Mouse (Mus musculus) liver, postnatal 0 days (tissue): ENCODE results near the gene Ttc28. TPM values are rescaled to one million over a fixed set of nuclear protein-coding genes. Genes with fewer than 3 reads are reported as not detected.

Source experiments
- ATAC-seq: fragments of 200-750 bp; cut with Nextera tagmentation; 2 replicates; pipeline ENCODE4 v1.8.0; 2017; ENCODE audit warnings: mild to moderate bottlenecking, moderate library complexity
- DNase-seq: peaks from one replicate; pipeline ENCODE4 v3.0.0-alpha.2; 2016
- H3K27ac ChIP-seq: fragments of 300-500 bp; sonication (generic); 2 replicates; pipeline ENCODE4 v1.5.1; 2014; ENCODE audit warnings: antibody characterized with exemption, moderate library complexity, mild to moderate bottlenecking, low read depth
- H3K27me3 ChIP-seq: fragments of 300-500 bp; sonication (generic); 2 replicates; pipeline ENCODE4 v1.6.1; 2014; ENCODE audit warnings: low read length, control low read depth, mixed read lengths; ENCODE audit not compliant: insufficient read depth
- H3K36me3 ChIP-seq: fragments of 300-500 bp; sonication (generic); replicated peaks from 2 replicates; pipeline ENCODE4 v1.6.1; 2014; ENCODE audit warnings: mild to moderate bottlenecking, control low read depth, low read length, moderate library complexity, mixed read lengths; ENCODE audit not compliant: insufficient read depth
- H3K4me1 ChIP-seq: fragments of 300-500 bp; sonication (generic); 2 replicates; pipeline ENCODE4 v1.6.1; 2014; ENCODE audit warnings: antibody characterized with exemption, mild to moderate bottlenecking, control low read depth; ENCODE audit not compliant: insufficient read depth
- H3K4me2 ChIP-seq: fragments of 300-500 bp; sonication (generic); 2 replicates; pipeline ENCODE4 v1.6.1; 2014; ENCODE audit warnings: low read depth, mild to moderate bottlenecking, low read length, moderate library complexity, mixed read lengths
- H3K4me3 ChIP-seq: fragments of 300-500 bp; sonication (generic); 2 replicates; pipeline ENCODE4 v1.5.1; 2014; ENCODE audit warnings: low read depth, low read length
- H3K9ac ChIP-seq: fragments of 300-500 bp; sonication (generic); replicated peaks from 2 replicates; pipeline ENCODE4 v1.6.1; 2014; ENCODE audit warnings: mild to moderate bottlenecking, moderate library complexity
- H3K9me3 ChIP-seq: fragments of 300-500 bp; sonication (generic); 2 replicates; pipeline ENCODE4 v1.6.1; 2016; ENCODE audit warnings: mild to moderate bottlenecking, control low read depth, low read length, mixed read lengths
- CTCF ChIP-seq: sonication (generic); IDR thresholded peaks from 2 replicates; pipeline ENCODE4 v1.5.1; 2016; ENCODE audit warnings: antibody characterized with exemption, low read depth
- EP300 ChIP-seq: IDR thresholded peaks from 2 replicates; pipeline ENCODE4 v1.6.1; 2016; ENCODE audit warnings: antibody characterized with exemption, low read depth, mild to moderate bottlenecking
- WGBS: fragments of 180-500 bp; shearing (Covaris S2); extraction: QIAGEN DNeasy Blood & Tissue Kit; methylation state at CpG from one replicate; pipeline ENCODE4 v1.1.7; 2014; ENCODE audit not compliant: insufficient replicate concordance; 5-methylcytosine and 5-hydroxymethylcytosine counted together
- polyA plus RNA-seq: library from polyadenylated mRNA; unstranded; fragments of >200 nt; fragmentation: Nextera tagmentation; extraction: Ambion mirVana; gene quantifications from 2 replicates; pipeline ENCODE4 v1.2.1, GENCODE M21; 2015

The Ttc28 gene
- polyA plus RNA-seq, 1 experiment from 2014 or later, result 0.73 TPM

GRCm38 (mm10) chr5:111150581-111150980 lies 271.0 kb downstream of the Ttc28 start:
- H3K9ac ChIP-seq, result no peak overlapping the region
- no peaks in the 10 kb centered on the region for H3K36me3 ChIP-seq
- H3K4me2 ChIP-seq, result no peak overlapping the region
- H3K4me3 ChIP-seq, result no peak overlapping the region
- H3K9me3 ChIP-seq, result no peaks in the 10 kb centered on the region
- DNase-seq (no peak), ATAC-seq (no peak)
- no peaks in the 10 kb centered on the region for H3K27me3 ChIP-seq
- no peaks in the 10 kb centered on the region for H3K4me1 ChIP-seq
- 87% methylated on average over 14 of the region's 14 CpGs for WGBS
- H3K27ac ChIP-seq, result no peak overlapping the region
- no peak for TF ChIP-seq CTCF
- no peak for TF ChIP-seq EP300

GRCm38 (mm10) chr5:111151882-111152759 lies 272.5 kb downstream of the Ttc28 start:
- ATAC-seq (no peak), DNase-seq (no peak)
- no peaks in the 10 kb centered on the region for H3K27me3 ChIP-seq
- no peak overlapping the region for H3K4me2 ChIP-seq
- no peaks in the 10 kb centered on the region for H3K4me1 ChIP-seq
- H3K36me3 ChIP-seq, result no peaks in the 10 kb centered on the region
- H3K9ac ChIP-seq, result no peak overlapping the region
- H3K9me3 ChIP-seq, result no peaks in the 10 kb centered on the region
- WGBS, result 59% methylated on average over 19 of the region's 19 CpGs
- no peak for TF ChIP-seq CTCF
- no peak overlapping the region for H3K27ac ChIP-seq
- H3K4me3 ChIP-seq, result no peak overlapping the region

GRCm38 (mm10) chr5:111154586-111154985 lies 275.0 kb downstream of the Ttc28 start:
- Histone ChIP-seq H3K36me3 (no peaks in the 10 kb centered on the region), H3K27ac (no peak overlapping the region), H3K9me3 (no peaks in the 10 kb centered on the region), H3K4me2 (no peak overlapping the region), H3K27me3 (no peaks in the 10 kb centered on the region), H3K4me3 (no peak overlapping the region), H3K4me1 (no peaks in the 10 kb centered on the region), H3K9ac (no peak overlapping the region)
- 70% methylated on average over 7 of the region's 7 CpGs for WGBS
- DNase-seq (no peak), ATAC-seq (no peak)
- TF ChIP-seq EP300, result no peak

GRCm38 (mm10) chr5:111155271-111155670 lies 275.7 kb downstream of the Ttc28 start:
- Histone ChIP-seq H3K36me3 (no peaks in the 10 kb centered on the region), H3K27ac (no peak overlapping the region), H3K4me3 (no peak overlapping the region), H3K9me3 (no peaks in the 10 kb centered on the region), H3K27me3 (no peaks in the 10 kb centered on the region), H3K4me1 (no peaks in the 10 kb centered on the region), H3K9ac (no peak overlapping the region), H3K4me2 (no peak overlapping the region)
- WGBS, result 83% methylated on average over 4 of the region's 4 CpGs
- DNase-seq (no peak), ATAC-seq (no peak)
- no peak for TF ChIP-seq CTCF
- TF ChIP-seq EP300, result no peak

GRCm38 (mm10) chr5:111155928-111156327 lies 276.3 kb downstream of the Ttc28 start:
- Histone ChIP-seq H3K27ac (no peak overlapping the region), H3K9ac (no peak overlapping the region), H3K27me3 (no peaks in the 10 kb centered on the region), H3K4me3 (no peak overlapping the region), H3K4me1 (no peaks in the 10 kb centered on the region), H3K4me2 (no peak overlapping the region), H3K36me3 (no peaks in the 10 kb centered on the region), H3K9me3 (no peaks in the 10 kb centered on the region)
- no peak for TF ChIP-seq CTCF
- ATAC-seq (no peak), DNase-seq (no peak)
- WGBS, result 62% methylated on average over 12 of the region's 12 CpGs

GRCm38 (mm10) chr5:111158266-111158665 lies 278.7 kb downstream of the Ttc28 start:
- no peaks in the 10 kb centered on the region for H3K4me1 ChIP-seq
- H3K9ac ChIP-seq, result no peak overlapping the region
- H3K4me2 ChIP-seq, result no peak overlapping the region
- H3K9me3 ChIP-seq, result no peaks in the 10 kb centered on the region
- DNase-seq (no peak), ATAC-seq (no peak)
- no peak overlapping the region for H3K4me3 ChIP-seq
- no peaks in the 10 kb centered on the region for H3K36me3 ChIP-seq
- no peaks in the 10 kb centered on the region for H3K27me3 ChIP-seq
- H3K27ac ChIP-seq, result no peak overlapping the region
- TF ChIP-seq EP300 (no peak), CTCF (no peak)
- 76% methylated on average over 9 of the region's 9 CpGs for WGBS
